Mouse (Mus musculus): ENCODE data around the gene Pdzrn4. TPM values are rescaled to one million over a fixed set of nuclear protein-coding genes. Genes with fewer than 3 reads are reported as not detected.
"Not testable (repeated sequence)": the region's sequence is repeated elsewhere in the genome, so short reads cannot be mapped to it uniquely, and the experiment has no call there.

The Pdzrn4 gene
- polyA plus RNA-seq (2011; ENCODE audit: insufficient read depth, insufficient read length, low read depth, missing spikeins), result 0.43 TPM in 1 of 2 replicates, not detected in the other

DNA sequence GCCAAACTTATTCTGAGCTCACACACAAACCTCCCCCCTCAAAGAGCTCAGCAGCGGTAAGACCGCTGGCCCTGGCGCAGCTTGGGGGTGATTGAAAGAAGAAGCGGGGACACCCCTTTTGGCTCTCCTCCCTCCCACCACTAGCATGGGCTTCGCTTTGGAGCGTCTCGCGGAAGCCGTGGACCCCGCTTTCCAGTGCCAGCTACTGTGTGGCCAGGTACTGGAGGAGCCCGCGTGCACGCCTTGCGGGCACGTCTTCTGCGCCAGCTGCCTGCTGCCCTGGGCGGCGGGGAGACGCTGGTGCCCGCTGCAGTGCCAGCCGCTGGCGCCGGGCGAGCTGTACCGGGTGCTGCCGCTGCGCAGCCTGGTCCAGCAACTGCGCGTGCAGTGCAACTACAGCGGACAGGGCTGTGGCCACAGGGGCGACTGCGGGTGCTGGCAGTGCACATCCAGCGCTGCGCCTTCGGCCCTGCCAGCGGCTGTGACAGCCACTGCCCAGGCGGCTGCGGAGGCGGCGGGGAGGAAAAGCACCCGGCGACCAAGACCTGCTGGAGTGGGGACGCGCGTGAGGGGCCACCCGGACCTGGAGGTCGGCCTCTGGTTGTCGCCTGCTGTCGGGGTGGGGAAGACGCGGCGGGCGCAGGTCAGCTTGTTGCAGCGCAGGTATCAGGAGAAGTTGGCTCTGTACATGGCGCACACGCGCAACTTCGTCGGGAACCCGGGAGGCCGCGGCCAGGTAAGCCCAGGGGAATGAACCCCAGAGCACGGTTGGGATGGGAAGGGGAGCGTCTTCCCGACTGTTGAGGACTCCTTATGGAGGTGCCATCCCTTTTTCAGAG, at the start of gene Pdzrn4:
Pdzrn4 (plus strand) TSS at position 112 of the 839 bp plus-strand sequence.
- Histone ChIP-seq H3K9me3 (replicated peaks; ENCODE audit: control insufficient read depth, insufficient read depth, low read length, poor library complexity, severe bottlenecking) (no peaks in the 10 kb centered on the region), H3K27me3 (ENCODE audit: control insufficient read depth, insufficient read depth, low read length, poor library complexity, severe bottlenecking) (peaks cover 3% of the 10 kb centered on the region; the same call in 1 of the 2 replicates), H3K36me3 (ENCODE audit: control insufficient read depth, insufficient read depth, low read length, poor library complexity, severe bottlenecking) (no peaks in the 10 kb centered on the region), H3K9ac (ENCODE audit: low read depth, poor library complexity, severe bottlenecking) (peak within 1 kb of the TSS; percentile 33), H3K27ac (ENCODE audit: insufficient read depth, low read length) (no peak within 1 kb of the TSS), H3K4me1 (ENCODE audit: control insufficient read depth, insufficient read depth, low read length) (peaks cover 4% of the 10 kb centered on the region), H3K4me3 (ENCODE audit: low read depth, low read length) (peak within 1 kb of the TSS; percentile 39)
- TF ChIP-seq EP300 (IDR thresholded peaks at IDR 0.05; ENCODE audit: insufficient read depth, low read depth, low read length), result no peak
- TF ChIP-seq POLR2A (IDR thresholded peaks at IDR 0.05; ENCODE audit: insufficient read depth, low read length), result no peak
- TF ChIP-seq CTCF (IDR thresholded peaks at IDR 0.05; ENCODE audit: low read depth, low read length), result no peak

- H3K9me3 ChIP-seq (replicated peaks; ENCODE audit: control insufficient read depth, insufficient read depth, low read length, poor library complexity, severe bottlenecking), result no peaks in the 10 kb centered on the region
- H3K27ac ChIP-seq (ENCODE audit: insufficient read depth, low read length), result 0 out of 2 replicates have a peak overlapping the region, but pooled peaks have one; percentile 19
Observed at GRCm38 (mm10) chr15:92347426-92347825, 49.3 kb upstream of the Pdzrn4 start.

GRCm38 (mm10) chr15:92347902-92348301, 48.8 kb upstream of the Pdzrn4 start:
- Histone ChIP-seq H3K27me3 (ENCODE audit: control insufficient read depth, insufficient read depth, low read length, poor library complexity, severe bottlenecking) (no peaks in the 10 kb centered on the region), H3K27ac (ENCODE audit: insufficient read depth, low read length) (no peak overlapping the region), H3K9me3 (replicated peaks; ENCODE audit: control insufficient read depth, insufficient read depth, low read length, poor library complexity, severe bottlenecking) (no peaks in the 10 kb centered on the region), H3K4me3 (ENCODE audit: low read depth, low read length) (no peak overlapping the region), H3K36me3 (ENCODE audit: control insufficient read depth, insufficient read depth, low read length, poor library complexity, severe bottlenecking) (no peaks in the 10 kb centered on the region; the same call in 1 of the 2 replicates), H3K9ac (ENCODE audit: low read depth, poor library complexity, severe bottlenecking) (no peak overlapping the region), H3K4me1 (ENCODE audit: control insufficient read depth, insufficient read depth, low read length) (no peaks in the 10 kb centered on the region)
- TF ChIP-seq CTCF (IDR thresholded peaks at IDR 0.05; ENCODE audit: low read depth, low read length) (no peak), EP300 (IDR thresholded peaks at IDR 0.05; ENCODE audit: insufficient read depth, low read depth, low read length) (no peak), POLR2A (IDR thresholded peaks at IDR 0.05; ENCODE audit: insufficient read depth, low read length) (no peak)

More at GRCm38 (mm10) chr15:92347426-92347825, 49.3 kb upstream of the Pdzrn4 start:
- TF ChIP-seq EP300 (IDR thresholded peaks at IDR 0.05; ENCODE audit: insufficient read depth, low read depth, low read length), result no peak
- Histone ChIP-seq H3K4me3 (ENCODE audit: low read depth, low read length) (no peak overlapping the region), H3K9ac (ENCODE audit: low read depth, poor library complexity, severe bottlenecking) (no peak overlapping the region), H3K4me1 (ENCODE audit: control insufficient read depth, insufficient read depth, low read length) (no peaks in the 10 kb centered on the region), H3K36me3 (ENCODE audit: control insufficient read depth, insufficient read depth, low read length, poor library complexity, severe bottlenecking) (no peaks in the 10 kb centered on the region; the same call in 1 of the 2 replicates), H3K27me3 (ENCODE audit: control insufficient read depth, insufficient read depth, low read length, poor library complexity, severe bottlenecking) (no peaks in the 10 kb centered on the region)

GRCm38 (mm10) chr15:92348453-92348852, 48.2 kb upstream of the Pdzrn4 start:
- not testable (repeated sequence) for H3K36me3 ChIP-seq (ENCODE audit: control insufficient read depth, insufficient read depth, low read length, poor library complexity, severe bottlenecking); H3K9me3 ChIP-seq (replicated peaks; ENCODE audit: control insufficient read depth, insufficient read depth, low read length, poor library complexity, severe bottlenecking); H3K27me3 ChIP-seq (ENCODE audit: control insufficient read depth, insufficient read depth, low read length, poor library complexity, severe bottlenecking); H3K27ac ChIP-seq (ENCODE audit: insufficient read depth, low read length); H3K4me1 ChIP-seq (ENCODE audit: control insufficient read depth, insufficient read depth, low read length); H3K4me3 ChIP-seq (ENCODE audit: low read depth, low read length); H3K9ac ChIP-seq (ENCODE audit: low read depth, poor library complexity, severe bottlenecking)

DNA sequence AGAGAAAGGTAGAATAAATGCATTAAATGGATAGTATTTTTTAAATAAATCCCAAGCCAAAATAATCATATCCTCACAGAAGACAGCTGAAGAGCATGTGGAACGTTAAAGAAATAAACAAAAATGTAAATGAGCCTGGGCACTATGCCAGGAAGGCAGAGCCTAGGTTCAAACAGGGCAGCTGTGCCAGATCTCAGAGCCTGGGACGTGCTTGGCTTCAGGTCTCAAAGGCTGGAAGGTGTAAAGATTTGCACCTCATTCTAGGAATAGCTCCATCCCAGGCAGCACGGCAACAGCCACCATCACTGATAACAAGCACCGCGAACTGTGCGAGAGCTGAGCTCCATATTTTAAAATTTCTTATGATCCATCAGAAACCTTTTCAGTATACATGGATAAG, 32.5 kb upstream of the Pdzrn4 start:
- H3K27ac ChIP-seq (ENCODE audit: insufficient read depth, low read length), result no peak overlapping the region
- no peaks in the 10 kb centered on the region for H3K27me3 ChIP-seq (ENCODE audit: control insufficient read depth, insufficient read depth, low read length, poor library complexity, severe bottlenecking)
- no peak overlapping the region for H3K9ac ChIP-seq (ENCODE audit: low read depth, poor library complexity, severe bottlenecking)
- no peaks in the 10 kb centered on the region for H3K36me3 ChIP-seq (ENCODE audit: control insufficient read depth, insufficient read depth, low read length, poor library complexity, severe bottlenecking)
- no peaks in the 10 kb centered on the region for H3K4me1 ChIP-seq (ENCODE audit: control insufficient read depth, insufficient read depth, low read length)
- H3K4me3 ChIP-seq (ENCODE audit: low read depth, low read length), result no peak overlapping the region
- TF ChIP-seq CTCF (IDR thresholded peaks at IDR 0.05; ENCODE audit: low read depth, low read length) (no peak), POLR2A (IDR thresholded peaks at IDR 0.05; ENCODE audit: insufficient read depth, low read length) (no peak), EP300 (IDR thresholded peaks at IDR 0.05; ENCODE audit: insufficient read depth, low read depth, low read length) (no peak)
- H3K9me3 ChIP-seq (replicated peaks; ENCODE audit: control insufficient read depth, insufficient read depth, low read length, poor library complexity, severe bottlenecking), result no peaks in the 10 kb centered on the region

- Histone ChIP-seq H3K4me1 (ENCODE audit: control insufficient read depth, insufficient read depth, low read length) (no peaks in the 10 kb centered on the region), H3K4me3 (ENCODE audit: low read depth, low read length) (no peak overlapping the region), H3K9me3 (replicated peaks; ENCODE audit: control insufficient read depth, insufficient read depth, low read length, poor library complexity, severe bottlenecking) (no peaks in the 10 kb centered on the region), H3K9ac (ENCODE audit: low read depth, poor library complexity, severe bottlenecking) (no peak overlapping the region), H3K36me3 (ENCODE audit: control insufficient read depth, insufficient read depth, low read length, poor library complexity, severe bottlenecking) (no peaks in the 10 kb centered on the region), H3K27ac (ENCODE audit: insufficient read depth, low read length) (no peak overlapping the region), H3K27me3 (ENCODE audit: control insufficient read depth, insufficient read depth, low read length, poor library complexity, severe bottlenecking) (no peaks in the 10 kb centered on the region)
- TF ChIP-seq EP300 (IDR thresholded peaks at IDR 0.05; ENCODE audit: insufficient read depth, low read depth, low read length) (no peak), CTCF (IDR thresholded peaks at IDR 0.05; ENCODE audit: low read depth, low read length) (no peak), POLR2A (IDR thresholded peaks at IDR 0.05; ENCODE audit: insufficient read depth, low read length) (no peak)
Observed at GRCm38 (mm10) chr15:92364592-92364991, 32.1 kb upstream of the Pdzrn4 start.
